Mouse (Mus musculus) heart, postnatal 10 days (tissue): ENCODE data around the gene Zfp106. TPM values are rescaled to one million over a fixed set of nuclear protein-coding genes. Genes with fewer than 3 reads are reported as not detected.

Experiments
- DNase-seq, 2 experiments: peaks; one replicate each; pipeline ENCODE4 v3.0.0; 2021
- intact Hi-C: fragments of 180-260 bp; cut with DNase I; formaldehyde crosslinking; loops from one replicate; pipeline ENCODE4 v1.15.1; 2025
- total RNA-seq, 2 experiments: library from RNA; stranded (reverse); gene quantifications; 2 replicates each; pipeline ENCODE4 v1.2.3; 2021

Gene Zfp106
- total RNA-seq, 2 experiments from 2014 or later = 191 to 196 TPM

- intact Hi-C loops = no loop called here
- no peak for DNase-seq
Observed at GRCm38 (mm10) chr2:120481921-120482320, 81.7 kb downstream of the Zfp106 start.

- intact Hi-C loops = loop anchor here (2.0 to 5.0 kb wide), 3 partner anchors 128 to 394 kb away; no protein-coding TSS in a partner anchor
Observed at GRCm38 (mm10) chr2:120478600-120478999, 85.0 kb downstream of the Zfp106 start.

GRCm38 (mm10) chr2:120476277-120477087 is 87.2 kb downstream of the Zfp106 start:
- intact Hi-C loops = loop anchor here (5.0 kb wide), 1 partner anchor 396 kb away; no protein-coding TSS in a partner anchor
- no peak for DNase-seq

More at GRCm38 (mm10) chr2:120478600-120478999, 85.0 kb downstream of the Zfp106 start:
- peak; percentile 83 to 88 for DNase-seq

GRCm38 (mm10) chr2:120470856-120471255 is 92.8 kb downstream of the Zfp106 start:
- intact Hi-C loops = no loop called here
- no peak for DNase-seq

- intact Hi-C loops = no loop called here
- no peak for DNase-seq
Observed at GRCm38 (mm10) chr2:120469715-120470114, 93.9 kb downstream of the Zfp106 start.

- no peak for DNase-seq
- intact Hi-C loops = no loop called here
Observed at GRCm38 (mm10) chr2:120469220-120469619, 94.4 kb downstream of the Zfp106 start.

GRCm38 (mm10) chr2:120468011-120468410 is 95.6 kb downstream of the Zfp106 start:
- no peak for DNase-seq
- intact Hi-C loops = no loop called here

- DNase-seq = no peak
- intact Hi-C loops = no loop called here
Observed at GRCm38 (mm10) chr2:120465397-120465785, 98.3 kb downstream of the Zfp106 start.

- intact Hi-C loops = no loop called here
- DNase-seq = no peak
Observed at GRCm38 (mm10) chr2:120464732-120465396, 98.8 kb downstream of the Zfp106 start.

- intact Hi-C loops = no loop called here
- no peak for DNase-seq
Observed at GRCm38 (mm10) chr2:120464091-120464490, 99.6 kb downstream of the Zfp106 start.

- DNase-seq = no peak
- intact Hi-C loops = no loop called here
Observed at GRCm38 (mm10) chr2:120463328-120463727, 100.3 kb downstream of the Zfp106 start.

GRCm38 (mm10) chr2:120460216-120460615 is 103.4 kb downstream of the Zfp106 start:
- DNase-seq = no peak

More at GRCm38 (mm10) chr2:120460216-120460615, 103.4 kb downstream of the Zfp106 start:
- intact Hi-C loops = no loop called here

Other genes starting within 250 kb of the Zfp106 start
- not detected for gene Pla2g4f, start 249.7 kb downstream of the Zfp106 start, total RNA-seq
- 10 to 100 TPM; 30.6 to 35.1 TPM for gene Vps39, start 210.7 kb downstream of the Zfp106 start, total RNA-seq
- 10 to 100 TPM; 20.6 to 22.0 TPM for gene Ganc, start 159.9 kb downstream of the Zfp106 start, total RNA-seq
- 10 to 100 TPM; 21.0 to 23.8 TPM for gene Tmem87a, start 159.7 kb downstream of the Zfp106 start, total RNA-seq
- gene Capn3, start 107.8 kb downstream of the Zfp106 start, total RNA-seq = 1 to 10 TPM in 1 of 2 experiments, under 1 TPM in 1; 0.84 to 1.1 TPM
- gene Snap23, start 3.8 kb upstream of the Zfp106 start, total RNA-seq = 10 to 100 TPM; 48.8 to 56.8 TPM
- gene Haus2, start 45.5 kb upstream of the Zfp106 start, total RNA-seq = 10 to 100 TPM; 12.3 to 13.1 TPM
- gene Lrrc57, start 45.7 kb upstream of the Zfp106 start, total RNA-seq = 10 to 100 TPM; 12.4 to 15.5 TPM
- gene Stard9, start 65.3 kb upstream of the Zfp106 start, total RNA-seq = 10 to 100 TPM; 17.4 to 18.9 TPM